Comparison of ENCODE assay signal across 11 mouse cellular contexts in the genomic region with DNA sequence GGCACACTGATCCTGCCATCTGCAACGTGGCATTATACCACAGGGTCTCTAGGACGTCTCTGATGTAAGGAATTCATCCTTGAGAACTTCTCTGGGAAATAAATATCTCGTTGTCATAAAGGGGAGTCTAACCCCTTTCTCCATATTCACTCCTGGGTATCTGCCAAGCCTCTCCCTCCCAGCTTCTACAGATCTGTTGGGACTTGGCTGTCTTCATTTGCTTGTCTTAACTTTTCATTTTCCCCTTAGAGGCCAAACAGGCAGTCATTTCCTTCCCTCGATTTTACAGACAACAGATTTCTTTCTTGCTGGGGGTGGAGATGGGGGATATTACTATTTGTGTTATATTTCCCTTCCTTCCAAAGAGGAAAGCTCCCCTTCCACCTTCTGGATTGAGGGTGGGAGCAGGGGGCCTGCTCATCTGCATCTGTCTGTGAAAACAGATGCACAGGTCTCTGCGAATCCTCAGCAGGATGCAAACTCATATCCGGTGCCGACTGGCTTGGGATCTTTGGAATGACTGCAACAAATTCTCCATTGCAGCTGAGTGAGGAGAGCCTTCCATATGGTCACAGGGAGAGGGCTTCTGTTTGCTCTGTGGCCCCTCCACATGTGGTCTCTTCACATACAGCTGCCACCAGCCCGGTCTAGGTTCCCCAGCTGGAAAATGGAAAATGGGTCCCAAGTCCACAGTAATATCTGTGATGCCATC.
A peak's percentile ranks its signal among the peaks of the same experiment; 100 is the strongest.
DNase-seq lines count a peak whose midpoint lies in the region; ATAC-seq lines count a peak whose summit lies in the region.
"Had no signal": no experiment of that assay in that cellular context is flagged by ENCODE, and none has a peak within 500 bp of the region (broad histone marks: within the 10 kb centered on the region; RNA-seq: fewer than 3 reads in every experiment).

No protein-coding gene starts in this region.

- H3K36me3 ChIP-seq in heart, embryonic 15.5 days = peaks cover 18% of the 10 kb centered on the region; the same call in 1 of the 2 replicates
- peaks cover 92% of the 10 kb centered on the region for H3K36me3 ChIP-seq in liver, embryonic 13.5 days
- peaks cover 17% of the 10 kb centered on the region; the same call in 1 of the 2 replicates for H3K36me3 ChIP-seq in liver, embryonic 11.5 days (ENCODE audit: control insufficient read depth, insufficient read depth, low read length)
- peaks cover 35% of the 10 kb centered on the region for H3K36me3 ChIP-seq in embryonic facial prominence, embryonic 14.5 days (ENCODE audit: control insufficient read depth, insufficient read depth, low read length)
- H3K36me3 ChIP-seq in limb, embryonic 13.5 days = peaks cover 78% of the 10 kb centered on the region

- WGBS in heart, embryonic 15.5 days = 63% methylated on average over 8 of the region's 8 CpGs
- WGBS in liver, embryonic 13.5 days (ENCODE audit: insufficient replicate concordance) = 79% methylated on average over 8 of the region's 8 CpGs
- 86% methylated on average over 8 of the region's 8 CpGs for WGBS in liver, embryonic 11.5 days
- WGBS in embryonic facial prominence, embryonic 14.5 days = 49% methylated on average over 8 of the region's 8 CpGs
- WGBS in limb, embryonic 13.5 days = 73% methylated on average over 8 of the region's 8 CpGs

- H3K4me2 ChIP-seq in heart, embryonic 15.5 days = no peak overlapping the region
- no peak overlapping the region for H3K4me2 ChIP-seq in liver, embryonic 13.5 days
- H3K4me2 ChIP-seq in liver, embryonic 11.5 days = no peak overlapping the region
- no peak overlapping the region for H3K4me2 ChIP-seq in embryonic facial prominence, embryonic 14.5 days (ENCODE audit: low read depth, low read length)
- no peak overlapping the region for H3K4me2 ChIP-seq in limb, embryonic 13.5 days (replicated peaks)

- ATAC-seq in heart, embryonic 15.5 days (replicated peaks; ENCODE audit: insufficient number of reproducible peaks, insufficient read depth, low FRiP score, low read depth) = no peak
- ATAC-seq in liver, embryonic 13.5 days (ENCODE audit: low read depth) = no peak
- no peak for ATAC-seq in liver, embryonic 11.5 days (replicated peaks; ENCODE audit: low FRiP score)
- ATAC-seq in embryonic facial prominence, embryonic 14.5 days (ENCODE audit: low read depth) = peak; percentile 47; the same call in 1 of the 2 replicates
- no peak for ATAC-seq in limb, embryonic 13.5 days (ENCODE audit: low FRiP score, low read depth)

- H3K27ac ChIP-seq in heart, embryonic 15.5 days = peak overlapping the region; percentile 62
- H3K27ac ChIP-seq in liver, embryonic 13.5 days = peak overlapping the region; percentile 16; the same call in 1 of the 2 replicates
- no peak overlapping the region for H3K27ac ChIP-seq in liver, embryonic 11.5 days (ENCODE audit: low read depth, low read length)
- peak overlapping the region; percentile 66 for H3K27ac ChIP-seq in embryonic facial prominence, embryonic 14.5 days (replicated peaks; ENCODE audit: low read depth, low read length)
- peak overlapping the region; percentile 52 for H3K27ac ChIP-seq in limb, embryonic 13.5 days

- DNase-seq in heart, adult 8-10 months (ENCODE audit: low spot score) = no peak
- DNase-seq in liver, embryonic 13.5 days = no peak
- no peak for DNase-seq in liver, embryonic 11.5 days (ENCODE audit: low spot score)
- DNase-seq in embryonic facial prominence, embryonic 14.5 days (ENCODE audit: low spot score) = peak; percentile 75
- no peak for DNase-seq in urinary bladder, postnatal 14 days (ENCODE audit: low spot score)
- DNase-seq in embryo, embryonic 10 days (ENCODE audit: low spot score) = no peak
- DNase-seq: cerebellum, adult 9-10 months; kidney, postnatal 36 days; thymus, postnatal 25 days had no signal

- H3K27me3 ChIP-seq in heart, embryonic 15.5 days = no peaks in the 10 kb centered on the region
- no peaks in the 10 kb centered on the region for H3K27me3 ChIP-seq in liver, embryonic 13.5 days
- H3K27me3 ChIP-seq in liver, embryonic 11.5 days (replicated peaks; ENCODE audit: control insufficient read depth, insufficient read depth, low read length) = no peaks in the 10 kb centered on the region
- no peaks in the 10 kb centered on the region for H3K27me3 ChIP-seq in embryonic facial prominence, embryonic 14.5 days (replicated peaks; ENCODE audit: control insufficient read depth, insufficient read depth, low read length)
- no peaks in the 10 kb centered on the region for H3K27me3 ChIP-seq in limb, embryonic 13.5 days

- no peaks in the 10 kb centered on the region for H3K9me3 ChIP-seq in heart, embryonic 15.5 days (replicated peaks)
- no peaks in the 10 kb centered on the region for H3K9me3 ChIP-seq in liver, embryonic 13.5 days (replicated peaks)
- no peaks in the 10 kb centered on the region for H3K9me3 ChIP-seq in liver, embryonic 11.5 days (ENCODE audit: control insufficient read depth, low read length)
- no peaks in the 10 kb centered on the region for H3K9me3 ChIP-seq in embryonic facial prominence, embryonic 14.5 days (ENCODE audit: control insufficient read depth, low read length)
- H3K9me3 ChIP-seq in limb, embryonic 13.5 days = no peaks in the 10 kb centered on the region

- H3K4me1 ChIP-seq in heart, embryonic 15.5 days (replicated peaks) = peaks cover 32% of the 10 kb centered on the region
- H3K4me1 ChIP-seq in liver, embryonic 13.5 days (replicated peaks) = peaks cover 49% of the 10 kb centered on the region
- H3K4me1 ChIP-seq in liver, embryonic 11.5 days (replicated peaks; ENCODE audit: control insufficient read depth, insufficient read depth, low read length) = peaks cover 3% of the 10 kb centered on the region; the same call in 1 of the 2 replicates
- peaks cover 31% of the 10 kb centered on the region for H3K4me1 ChIP-seq in embryonic facial prominence, embryonic 14.5 days (ENCODE audit: control insufficient read depth, insufficient read depth, low read length)
- H3K4me1 ChIP-seq in limb, embryonic 13.5 days = peaks cover 57% of the 10 kb centered on the region

- no peak overlapping the region for H3K9ac ChIP-seq in heart, embryonic 15.5 days
- no peak overlapping the region for H3K9ac ChIP-seq in liver, embryonic 13.5 days
- no peak overlapping the region for H3K9ac ChIP-seq in liver, embryonic 11.5 days (ENCODE audit: low read depth, low read length)
- H3K9ac ChIP-seq in embryonic facial prominence, embryonic 14.5 days (ENCODE audit: low read depth, low read length) = no peak overlapping the region
- H3K9ac ChIP-seq in limb, embryonic 13.5 days = no peak overlapping the region

- no peak overlapping the region for H3K4me3 ChIP-seq in heart, embryonic 15.5 days
- H3K4me3 ChIP-seq in liver, embryonic 13.5 days (replicated peaks) = no peak overlapping the region
- H3K4me3 ChIP-seq in liver, embryonic 11.5 days (ENCODE audit: low read depth, low read length) = no peak overlapping the region
- no peak overlapping the region for H3K4me3 ChIP-seq in embryonic facial prominence, embryonic 14.5 days (ENCODE audit: low read depth, low read length)
- no peak overlapping the region for H3K4me3 ChIP-seq in limb, embryonic 13.5 days
